Mouse (Mus musculus): ENCODE measurements at regions not wholly inside any gene's neighbourhood (a gene's known extent, or its start where the extent isn't known, plus 50 kb on each side); places are given as distances from the start of the nearest gene placed in this dataset.

- no peak for TF ChIP-seq CTCF (IDR thresholded peaks at IDR 0.05; ENCODE audit: borderline replicate concordance, extremely low read depth, insufficient read depth, insufficient read length)
- TF ChIP-seq POLR2A (IDR thresholded peaks at IDR 0.05; ENCODE audit: borderline replicate concordance, extremely low read depth, insufficient read depth, insufficient read length, poor library complexity, severe bottlenecking) = no peak
Observed at GRCm38 (mm10) chr10:120697275-120697856, 201.5 kb downstream of the Msrb3 start.
